Mouse (Mus musculus) midbrain, embryonic 11.5 days (tissue): ENCODE data around the gene Slc22a23. TPM values are rescaled to one million over a fixed set of nuclear protein-coding genes. Genes with fewer than 3 reads are reported as not detected.
A peak's percentile ranks its signal among the peaks of the same experiment; 100 is the strongest.

ENCODE experiments used
- ATAC-seq: fragments of 200-750 bp; cut with Nextera tagmentation; 2 replicates; pipeline ENCODE4 v1.8.0; 2017; ENCODE audit warnings: moderate TSS enrichment, moderate library complexity; ENCODE audit not compliant: low FRiP score
- DNase-seq: peaks from one replicate; pipeline ENCODE4 v3.0.0; 2015; ENCODE audit warnings: low spot score; ENCODE audit errors: missing footprints
- H3K27ac ChIP-seq: fragments of 300-500 bp; sonication (generic); 2 replicates; pipeline ENCODE4 v1.5.1; 2014; ENCODE audit warnings: low read depth, low read length
- H3K27me3 ChIP-seq: fragments of 300-500 bp; sonication (generic); 2 replicates; pipeline ENCODE4 v1.6.1; 2014; ENCODE audit warnings: mild to moderate bottlenecking, low read length, moderate library complexity, mixed read lengths; ENCODE audit not compliant: control insufficient read depth, insufficient read depth
- H3K36me3 ChIP-seq: fragments of 300-500 bp; sonication (generic); 2 replicates; pipeline ENCODE4 v1.6.1; 2014; ENCODE audit warnings: mild to moderate bottlenecking, low read length, moderate library complexity, mixed read lengths; ENCODE audit not compliant: control insufficient read depth, insufficient read depth
- H3K4me1 ChIP-seq: fragments of 300-500 bp; sonication (generic); 2 replicates; pipeline ENCODE4 v1.6.1; 2014; ENCODE audit warnings: low read length; ENCODE audit not compliant: control insufficient read depth, insufficient read depth
- H3K4me2 ChIP-seq: fragments of 300-500 bp; sonication (generic); 2 replicates; pipeline ENCODE4 v1.6.1; 2014; ENCODE audit warnings: mild to moderate bottlenecking, moderate library complexity
- H3K4me3 ChIP-seq: fragments of 300-500 bp; sonication (generic); 2 replicates; pipeline ENCODE4 v1.5.1; 2014; ENCODE audit warnings: low read depth, low read length
- H3K9ac ChIP-seq: fragments of 300-500 bp; sonication (generic); 2 replicates; pipeline ENCODE4 v1.6.1; 2014; ENCODE audit warnings: low read length
- H3K9me3 ChIP-seq: fragments of 300-500 bp; sonication (generic); 2 replicates; pipeline ENCODE4 v1.6.1; 2016; ENCODE audit warnings: low read length; ENCODE audit not compliant: control insufficient read depth
- WGBS: fragments of 180-500 bp; shearing (Covaris S2); extraction: QIAGEN DNeasy Blood & Tissue Kit; methylation state at CpG from one replicate; pipeline ENCODE4 v1.1.7; 2014; 5-methylcytosine and 5-hydroxymethylcytosine counted together
- polyA plus RNA-seq: library from polyadenylated mRNA; unstranded; fragments of >200 nt; fragmentation: Nextera tagmentation; extraction: Ambion mirVana; gene quantifications from 2 replicates; pipeline ENCODE4 v1.2.1, GENCODE M21; 2014

Gene Slc22a23
- polyA plus RNA-seq, 1 experiment from 2014 or later = 18.5 TPM

DNA sequence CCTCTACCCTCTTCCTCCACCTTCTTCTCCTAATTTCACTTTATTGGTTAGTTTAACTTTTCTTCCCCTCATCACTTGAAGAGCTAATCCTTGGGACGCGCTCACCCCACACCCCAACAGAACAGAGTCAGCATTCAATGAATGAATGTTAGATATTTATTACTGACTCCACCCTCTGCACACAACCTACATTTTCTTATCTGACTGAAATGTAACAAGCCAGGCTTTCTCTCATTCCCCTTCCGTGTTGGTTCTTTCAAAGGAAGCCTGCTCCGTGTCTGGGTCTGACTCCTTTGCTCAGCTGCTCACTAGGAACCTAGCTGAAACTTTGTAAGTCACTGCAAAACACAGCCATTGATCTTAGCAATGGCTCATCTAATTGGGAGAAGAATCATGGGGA is 1.8 kb upstream of the Slc22a23 start:
- Histone ChIP-seq H3K27me3 (no peaks in the 10 kb centered on the region; the same call in 1 of the 2 replicates), H3K27ac (no peak overlapping the region), H3K36me3 (no peaks in the 10 kb centered on the region), H3K4me3 (no peak overlapping the region), H3K9ac (no peak overlapping the region), H3K4me2 (no peak overlapping the region), H3K9me3 (no peaks in the 10 kb centered on the region), H3K4me1 (peaks cover 22% of the 10 kb centered on the region)
- DNase-seq (no peak), ATAC-seq (no peak)
- WGBS = 68% methylated on average over 4 of the region's 4 CpGs

- peaks cover 25% of the 10 kb centered on the region for H3K4me1 ChIP-seq
Measured at GRCm38 (mm10) chr13:34346238-34346637, 1.3 kb upstream of the Slc22a23 start.

DNA sequence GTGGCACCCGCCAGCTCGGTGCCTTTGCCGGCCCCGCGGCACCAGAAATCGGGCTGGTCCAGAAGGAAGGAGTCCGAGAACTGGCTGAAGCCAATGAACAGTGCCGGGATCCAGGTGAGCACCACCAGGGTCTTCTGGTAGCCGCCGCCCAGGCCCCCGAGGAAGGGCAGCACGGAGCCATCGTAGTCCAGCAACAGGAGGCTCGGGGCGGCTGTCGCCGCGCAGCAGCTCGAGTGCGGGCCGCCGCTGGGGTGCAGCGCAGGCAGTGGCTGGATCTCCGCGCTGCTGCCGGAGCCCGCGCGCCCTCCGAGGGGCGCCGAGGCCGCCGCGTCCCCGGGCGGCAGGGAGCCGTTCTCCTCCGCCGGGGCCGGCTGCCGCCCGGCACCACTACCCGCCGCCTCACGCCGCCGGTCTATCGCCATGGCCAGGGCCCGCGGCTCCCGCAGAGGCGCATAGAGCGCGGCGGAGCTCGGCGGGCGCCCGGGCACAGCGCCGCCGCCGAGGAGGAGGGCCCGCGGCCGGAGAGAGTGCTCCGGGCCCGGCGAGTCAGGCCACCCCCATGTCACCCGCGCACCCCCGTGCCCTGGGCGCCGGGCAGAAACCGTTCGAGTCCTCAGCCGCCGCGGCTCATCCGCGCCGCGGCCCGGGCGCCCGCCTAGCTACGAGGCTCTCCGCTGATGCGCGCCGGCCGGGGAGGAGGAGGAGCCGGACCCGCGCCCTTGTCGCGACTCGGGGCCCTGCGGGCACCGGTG is 430 bp downstream of the Slc22a23 start:
- WGBS = under 1% methylated on average over 77 of the region's 101 CpGs
- peak overlapping the region; percentile 44 for H3K27ac ChIP-seq
- DNase-seq = peak; percentile 94

More at GRCm38 (mm10) chr13:34346238-34346637, 1.3 kb upstream of the Slc22a23 start:
- DNase-seq = no peak
- no peaks in the 10 kb centered on the region; the same call in 1 of the 2 replicates for H3K27me3 ChIP-seq
- H3K27ac ChIP-seq = no peak overlapping the region
- peak overlapping the region; percentile 98; the same call in 1 of the 2 replicates for H3K4me2 ChIP-seq
- H3K4me3 ChIP-seq = no peak overlapping the region
- H3K9ac ChIP-seq = no peak overlapping the region; the same call in 1 of the 2 replicates
- H3K9me3 ChIP-seq = no peaks in the 10 kb centered on the region
- 51% methylated on average over 7 of the region's 7 CpGs for WGBS
- ATAC-seq = no peak
- no peaks in the 10 kb centered on the region for H3K36me3 ChIP-seq

GRCm38 (mm10) chr13:34343719-34344375 is 1.1 kb downstream of the Slc22a23 start:
- ATAC-seq (peak; percentile 41), DNase-seq (peak; percentile 95)
- Histone ChIP-seq H3K36me3 (no peaks in the 10 kb centered on the region), H3K9me3 (no peaks in the 10 kb centered on the region), H3K27ac (no peak overlapping the region), H3K9ac (peak overlapping the region; percentile 96), H3K4me2 (peak overlapping the region; percentile 98), H3K4me3 (peak overlapping the region; percentile 89), H3K27me3 (no peaks in the 10 kb centered on the region; the same call in 1 of the 2 replicates), H3K4me1 (peaks cover 28% of the 10 kb centered on the region)
- under 1% methylated on average over 30 of the region's 31 CpGs for WGBS

More for the DNA sequence above, 430 bp downstream of the Slc22a23 start:
- no peaks in the 10 kb centered on the region; the same call in 1 of the 2 replicates for H3K27me3 ChIP-seq
- H3K4me2 ChIP-seq = peak overlapping the region; percentile 98
- H3K36me3 ChIP-seq = no peaks in the 10 kb centered on the region
- peak overlapping the region; percentile 96 for H3K9ac ChIP-seq
- peak; percentile 71 for ATAC-seq
- H3K4me3 ChIP-seq = peak overlapping the region; percentile 89
- H3K9me3 ChIP-seq = no peaks in the 10 kb centered on the region
- H3K4me1 ChIP-seq = peaks cover 28% of the 10 kb centered on the region

DNA sequence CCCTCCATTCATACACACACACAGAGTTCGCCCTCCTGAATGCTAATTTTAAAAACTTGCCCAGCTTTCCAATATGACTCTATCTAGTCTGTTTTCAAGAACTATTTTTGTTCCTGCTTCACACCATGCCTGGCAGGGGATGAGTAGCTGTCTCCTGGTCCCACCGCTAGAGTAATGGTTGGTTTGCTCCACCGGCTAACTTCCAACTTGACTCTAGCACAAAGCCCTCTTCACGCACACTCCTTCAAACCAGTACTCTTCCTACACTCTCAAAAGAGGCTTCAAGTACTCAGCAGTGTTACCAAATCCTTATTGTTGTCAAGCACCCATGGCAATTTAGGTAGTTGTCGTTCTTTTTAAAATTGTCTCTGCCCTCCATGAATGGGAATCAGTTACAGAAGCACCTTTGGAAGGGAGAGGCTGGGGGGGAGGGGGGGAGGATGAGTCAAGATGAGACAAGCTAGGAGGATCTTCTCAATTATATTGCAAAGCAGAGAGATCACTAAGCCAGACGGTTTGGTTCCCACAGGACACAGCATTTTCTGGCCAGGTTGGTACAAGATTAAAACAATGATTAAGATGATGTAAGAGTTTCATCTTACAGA is 2.6 kb downstream of the Slc22a23 start:
- peak overlapping the region; percentile 96 for H3K9ac ChIP-seq
- H3K4me3 ChIP-seq = peak overlapping the region; percentile 89
- WGBS = 36% methylated on average over 6 of the region's 6 CpGs
- no peak overlapping the region for H3K27ac ChIP-seq
- H3K36me3 ChIP-seq = no peaks in the 10 kb centered on the region
- DNase-seq (no peak), ATAC-seq (no peak)
- peak overlapping the region; percentile 98 for H3K4me2 ChIP-seq
- no peaks in the 10 kb centered on the region for H3K9me3 ChIP-seq
- no peaks in the 10 kb centered on the region; the same call in 1 of the 2 replicates for H3K27me3 ChIP-seq
- H3K4me1 ChIP-seq = peaks cover 28% of the 10 kb centered on the region

GRCm38 (mm10) chr13:34336895-34337294 is 8.1 kb downstream of the Slc22a23 start:
- Histone ChIP-seq H3K4me2 (no peak overlapping the region), H3K36me3 (no peaks in the 10 kb centered on the region), H3K4me1 (peaks cover 8% of the 10 kb centered on the region), H3K27me3 (no peaks in the 10 kb centered on the region), H3K27ac (no peak overlapping the region), H3K4me3 (no peak overlapping the region), H3K9ac (no peak overlapping the region), H3K9me3 (no peaks in the 10 kb centered on the region)
- no peak for ATAC-seq
- no peak for DNase-seq
- 97% methylated on average over 1 of the region's 1 CpGs for WGBS

- no peaks in the 10 kb centered on the region for H3K9me3 ChIP-seq
- H3K9ac ChIP-seq = no peak overlapping the region
- ATAC-seq (no peak), DNase-seq (no peak)
- H3K27me3 ChIP-seq = no peaks in the 10 kb centered on the region
- no peak overlapping the region for H3K4me3 ChIP-seq
- H3K27ac ChIP-seq = no peak overlapping the region
- H3K4me1 ChIP-seq = no peaks in the 10 kb centered on the region
- no peak overlapping the region for H3K4me2 ChIP-seq
- H3K36me3 ChIP-seq = no peaks in the 10 kb centered on the region
- WGBS = 94% methylated on average over 2 of the region's 2 CpGs
Measured at GRCm38 (mm10) chr13:34334847-34335246, 10.1 kb downstream of the Slc22a23 start.

DNA sequence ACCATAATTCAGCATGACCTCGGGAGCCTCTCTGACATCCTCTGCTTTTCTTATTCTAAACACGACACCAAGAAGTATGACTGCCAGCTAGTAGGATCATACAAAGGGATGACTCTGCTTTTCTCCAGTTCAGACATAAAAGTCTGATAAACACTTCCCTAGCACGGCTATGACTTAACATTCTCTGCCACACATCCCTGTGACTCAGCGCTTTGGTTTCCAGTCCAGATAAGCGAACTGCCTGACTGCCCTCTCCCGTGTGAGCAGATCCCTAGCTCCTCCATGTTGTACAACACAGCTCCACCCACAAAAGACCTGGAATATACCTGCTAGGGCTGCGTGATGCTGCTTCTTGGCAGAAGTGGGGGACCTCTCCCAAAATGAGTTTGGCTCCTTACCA is 12.2 kb downstream of the Slc22a23 start:
- Histone ChIP-seq H3K9me3 (no peaks in the 10 kb centered on the region), H3K9ac (no peak overlapping the region), H3K4me1 (no peaks in the 10 kb centered on the region), H3K4me3 (no peak overlapping the region), H3K27me3 (no peaks in the 10 kb centered on the region), H3K36me3 (no peaks in the 10 kb centered on the region), H3K27ac (no peak overlapping the region), H3K4me2 (no peak overlapping the region)
- ATAC-seq (no peak), DNase-seq (no peak)
- WGBS = 61% methylated on average over 7 of the region's 7 CpGs
